Mouse (Mus musculus): ENCODE measurements around the gene Rnf220. TPM values are rescaled to one million over a fixed set of nuclear protein-coding genes. Genes with fewer than 3 reads are reported as not detected.

Gene Rnf220
- polyA plus RNA-seq, 1 experiment = 84.5 TPM

- no peak overlapping the region for H3K27ac ChIP-seq (ENCODE audit: insufficient read depth, low read depth, low read length)
- no peak overlapping the region for H3K4me3 ChIP-seq (ENCODE audit: insufficient read depth, low read length)
- TF ChIP-seq CTCF (IDR thresholded peaks at IDR 0.05; ENCODE audit: low read depth, low read length) (no peak), POLR2A (IDR thresholded peaks at IDR 0.05; ENCODE audit: borderline replicate concordance, low read depth, low read length) (no peak)
- H3K4me1 ChIP-seq (ENCODE audit: control insufficient read depth, insufficient read depth, low read length) = no peaks in the 10 kb centered on the region
Observed at GRCm38 (mm10) chr4:117527116-117527899, 30.5 kb upstream of the Rnf220 start.

GRCm38 (mm10) chr4:117525990-117526389 is 29.1 kb upstream of the Rnf220 start:
- Histone ChIP-seq H3K27ac (ENCODE audit: insufficient read depth, low read depth, low read length) (no peak overlapping the region), H3K4me1 (ENCODE audit: control insufficient read depth, insufficient read depth, low read length) (no peaks in the 10 kb centered on the region), H3K4me3 (ENCODE audit: insufficient read depth, low read length) (no peak overlapping the region)
- no peak for TF ChIP-seq CTCF (IDR thresholded peaks at IDR 0.05; ENCODE audit: low read depth, low read length)
- TF ChIP-seq POLR2A (IDR thresholded peaks at IDR 0.05; ENCODE audit: borderline replicate concordance, low read depth, low read length) = no peak

GRCm38 (mm10) chr4:117521350-117521749 is 24.5 kb upstream of the Rnf220 start:
- TF ChIP-seq CTCF (IDR thresholded peaks at IDR 0.05; ENCODE audit: low read depth, low read length) (no peak), POLR2A (IDR thresholded peaks at IDR 0.05; ENCODE audit: borderline replicate concordance, low read depth, low read length) (no peak)
- Histone ChIP-seq H3K4me1 (ENCODE audit: control insufficient read depth, insufficient read depth, low read length) (no peaks in the 10 kb centered on the region), H3K4me3 (ENCODE audit: insufficient read depth, low read length) (no peak overlapping the region), H3K27ac (ENCODE audit: insufficient read depth, low read depth, low read length) (no peak overlapping the region)

- Histone ChIP-seq H3K4me1 (ENCODE audit: control insufficient read depth, insufficient read depth, low read length) (no peaks in the 10 kb centered on the region), H3K4me3 (ENCODE audit: insufficient read depth, low read length) (no peak overlapping the region), H3K27ac (ENCODE audit: insufficient read depth, low read depth, low read length) (no peak overlapping the region)
- no peak for TF ChIP-seq POLR2A (IDR thresholded peaks at IDR 0.05; ENCODE audit: borderline replicate concordance, low read depth, low read length)
- no peak for TF ChIP-seq CTCF (IDR thresholded peaks at IDR 0.05; ENCODE audit: low read depth, low read length)
Observed at GRCm38 (mm10) chr4:117518246-117518645, 21.4 kb upstream of the Rnf220 start.

- H3K4me1 ChIP-seq (ENCODE audit: control insufficient read depth, insufficient read depth, low read length) = no peaks in the 10 kb centered on the region
- no peak overlapping the region for H3K27ac ChIP-seq (ENCODE audit: insufficient read depth, low read depth, low read length)
- H3K4me3 ChIP-seq (ENCODE audit: insufficient read depth, low read length) = no peak overlapping the region
- no peak for TF ChIP-seq CTCF (IDR thresholded peaks at IDR 0.05; ENCODE audit: low read depth, low read length)
- no peak for TF ChIP-seq POLR2A (IDR thresholded peaks at IDR 0.05; ENCODE audit: borderline replicate concordance, low read depth, low read length)
Observed at GRCm38 (mm10) chr4:117499043-117499442, 2.2 kb upstream of the Rnf220 start.

- Histone ChIP-seq H3K27ac (ENCODE audit: insufficient read depth, low read depth, low read length) (no peak overlapping the region), H3K4me1 (ENCODE audit: control insufficient read depth, insufficient read depth, low read length) (no peaks in the 10 kb centered on the region), H3K4me3 (ENCODE audit: insufficient read depth, low read length) (no peak overlapping the region)
- TF ChIP-seq CTCF (IDR thresholded peaks at IDR 0.05; ENCODE audit: low read depth, low read length) (no peak), POLR2A (IDR thresholded peaks at IDR 0.05; ENCODE audit: borderline replicate concordance, low read depth, low read length) (no peak)
Observed at GRCm38 (mm10) chr4:117495869-117496401, 917 bp downstream of the Rnf220 start.

DNA sequence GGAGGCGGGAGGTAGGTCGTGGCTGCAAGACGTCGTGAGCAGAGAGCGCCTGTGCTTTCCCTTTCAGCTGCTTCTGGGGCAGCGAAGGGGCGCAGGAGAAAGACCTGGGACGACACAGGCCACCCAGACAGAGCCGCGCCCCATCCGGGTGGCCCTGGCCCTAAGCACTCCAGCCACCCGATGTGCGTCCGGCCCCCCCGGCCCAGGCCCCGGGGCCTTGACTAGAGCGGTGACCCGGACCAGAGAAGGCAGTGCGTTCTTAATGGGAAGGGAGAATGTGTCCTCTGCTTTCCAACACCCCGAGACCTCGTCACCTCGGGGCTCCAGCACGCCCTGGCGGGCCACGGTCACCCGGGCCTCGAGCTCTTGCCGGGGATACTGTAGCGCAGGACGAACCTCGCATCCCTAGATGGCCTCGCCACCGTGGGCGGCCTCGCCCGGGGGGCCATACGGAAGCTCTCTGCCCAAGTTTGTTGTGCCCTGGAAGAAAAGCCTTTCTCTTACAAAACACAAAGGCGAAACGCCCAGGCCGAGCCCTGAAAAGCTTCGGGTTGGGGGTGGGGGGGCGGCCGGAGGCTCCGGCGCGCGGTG is 1.8 kb downstream of the Rnf220 start:
- no peak overlapping the region for H3K27ac ChIP-seq (ENCODE audit: insufficient read depth, low read depth, low read length)
- no peak for TF ChIP-seq CTCF (IDR thresholded peaks at IDR 0.05; ENCODE audit: low read depth, low read length)
- no peak for TF ChIP-seq POLR2A (IDR thresholded peaks at IDR 0.05; ENCODE audit: borderline replicate concordance, low read depth, low read length)

GRCm38 (mm10) chr4:117493905-117494851 is 2.7 kb downstream of the Rnf220 start:
- no peak overlapping the region for H3K27ac ChIP-seq (ENCODE audit: insufficient read depth, low read depth, low read length)
- peak overlapping the region; percentile 46; the same call in 1 of the 2 replicates for H3K4me3 ChIP-seq (ENCODE audit: insufficient read depth, low read length)
- no peak for TF ChIP-seq CTCF (IDR thresholded peaks at IDR 0.05; ENCODE audit: low read depth, low read length)
- TF ChIP-seq POLR2A (IDR thresholded peaks at IDR 0.05; ENCODE audit: borderline replicate concordance, low read depth, low read length) = no peak
- H3K4me1 ChIP-seq (ENCODE audit: control insufficient read depth, insufficient read depth, low read length) = no peaks in the 10 kb centered on the region

More for the DNA sequence above, 1.8 kb downstream of the Rnf220 start:
- Histone ChIP-seq H3K4me3 (ENCODE audit: insufficient read depth, low read length) (peak overlapping the region; percentile 46), H3K4me1 (ENCODE audit: control insufficient read depth, insufficient read depth, low read length) (no peaks in the 10 kb centered on the region)

DNA sequence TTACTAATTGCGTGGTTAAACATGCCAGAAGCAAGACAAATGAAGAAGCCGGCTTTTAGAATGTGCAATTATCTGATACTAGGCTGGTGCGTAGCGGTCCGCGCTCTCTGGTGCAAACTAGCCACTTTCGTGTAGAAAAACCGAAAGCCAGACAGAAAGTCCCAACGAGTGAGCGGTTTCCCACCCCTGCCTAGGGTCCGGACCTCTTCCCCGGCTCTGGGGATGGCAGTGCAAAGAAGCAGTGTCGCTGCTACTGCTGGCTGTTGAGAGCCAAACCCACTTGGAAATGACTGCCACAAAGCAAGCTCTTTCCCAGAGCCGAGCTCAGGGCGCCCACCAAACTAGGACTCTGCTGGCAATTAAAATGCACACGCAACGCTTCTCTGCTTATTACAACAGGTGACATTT is 3.7 kb downstream of the Rnf220 start:
- TF ChIP-seq CTCF (IDR thresholded peaks at IDR 0.05; ENCODE audit: low read depth, low read length) = no peak
- no peak for TF ChIP-seq POLR2A (IDR thresholded peaks at IDR 0.05; ENCODE audit: borderline replicate concordance, low read depth, low read length)
- Histone ChIP-seq H3K4me1 (ENCODE audit: control insufficient read depth, insufficient read depth, low read length) (no peaks in the 10 kb centered on the region), H3K27ac (ENCODE audit: insufficient read depth, low read depth, low read length) (no peak overlapping the region), H3K4me3 (ENCODE audit: insufficient read depth, low read length) (no peak overlapping the region)
